Mouse (Mus musculus) urinary bladder, postnatal 14 days (tissue): ENCODE data around the gene Rab3il1.

Source experiments
- DNase-seq: peaks from one replicate; pipeline ENCODE4 v3.0.0; 2021; ENCODE audit warnings: low spot score

The Rab3il1 gene

GRCm38 (mm10) chr19:10001206-10001969 is at the start of gene Rab3il1, which contains the start of gene Best1:
TSS of gene Rab3il1 (plus strand) at chr19:10001669.
TSS of gene Best1 (minus strand) at chr19:10001633.
- no peak for DNase-seq

- DNase-seq, result no peak
Measured at GRCm38 (mm10) chr19:9952390-9952789, 49.1 kb upstream of the Rab3il1 start.

- no peak for DNase-seq
Measured at GRCm38 (mm10) chr19:9952912-9953311, 48.6 kb upstream of the Rab3il1 start.

- DNase-seq, result peak; percentile 88
Measured at GRCm38 (mm10) chr19:9954055-9954810, 47.2 kb upstream of the Rab3il1 start.

- peak; percentile 43 for DNase-seq
Measured at GRCm38 (mm10) chr19:9954811-9955202, 46.7 kb upstream of the Rab3il1 start.

DNA sequence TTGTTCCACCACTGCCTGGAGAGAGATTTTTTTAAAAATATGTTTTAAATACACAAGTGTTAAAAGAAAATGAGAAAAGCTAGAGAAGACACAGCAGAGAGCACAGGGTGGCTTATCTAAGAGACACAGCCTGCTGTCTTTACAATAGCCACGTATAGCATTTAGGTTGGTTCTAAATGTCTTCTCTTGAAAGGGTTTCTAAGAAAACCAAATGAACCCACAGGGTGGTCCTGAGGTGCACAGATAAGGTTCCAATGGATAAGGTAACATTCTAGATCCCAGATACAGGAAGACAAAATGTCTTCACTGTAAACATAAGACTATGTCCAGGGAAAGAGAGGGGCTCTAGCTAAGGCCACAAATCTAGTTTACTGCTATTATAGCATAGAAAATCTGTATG is 46.0 kb upstream of the Rab3il1 start:
- DNase-seq, result no peak

GRCm38 (mm10) chr19:9956624-9957388 is 44.7 kb upstream of the Rab3il1 start:
- DNase-seq, result no peak

GRCm38 (mm10) chr19:9957965-9958364 is 43.5 kb upstream of the Rab3il1 start:
- no peak for DNase-seq

- DNase-seq, result no peak
Measured at GRCm38 (mm10) chr19:9960769-9961168, 40.7 kb upstream of the Rab3il1 start.

DNA sequence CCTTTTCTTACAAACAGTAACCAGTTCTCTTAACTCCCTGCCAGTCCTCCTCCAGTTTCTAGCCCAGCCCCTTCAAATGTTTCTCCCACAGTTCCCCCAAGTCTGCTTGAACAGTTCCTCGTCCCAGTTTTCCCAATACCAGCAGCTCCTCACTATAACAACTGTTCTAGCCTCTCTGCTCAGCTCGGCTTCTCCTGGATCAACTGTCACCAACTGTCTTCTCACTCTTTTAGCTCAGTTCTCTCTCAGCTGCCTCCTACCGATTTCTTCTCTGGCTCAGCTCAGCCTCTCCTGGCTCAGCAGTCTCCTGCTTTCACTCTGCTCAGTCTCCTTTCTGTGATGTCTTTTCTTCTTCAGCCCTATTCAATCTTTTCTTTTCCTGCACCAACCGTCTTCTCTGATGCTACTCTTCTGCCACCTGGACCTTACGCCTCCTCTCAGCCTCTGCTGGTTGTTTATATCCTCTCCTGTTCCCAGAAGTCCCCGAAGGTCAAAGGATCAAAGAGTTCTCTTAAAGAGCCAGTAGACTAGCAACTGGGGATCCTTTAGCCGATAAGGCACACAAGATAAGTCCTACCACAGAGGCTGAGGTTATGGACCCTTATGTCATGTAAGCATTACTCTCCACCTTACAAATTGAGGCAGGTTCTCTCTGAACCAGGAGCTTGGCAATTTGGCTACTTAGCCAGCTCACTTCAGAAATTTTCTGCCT is 37.1 kb upstream of the Rab3il1 start:
- DNase-seq, result no peak

- DNase-seq, result no peak
Measured at GRCm38 (mm10) chr19:9966096-9966867, 35.2 kb upstream of the Rab3il1 start.

GRCm38 (mm10) chr19:9968081-9968787 is 33.2 kb upstream of the Rab3il1 start:
- DNase-seq, result no peak

DNA sequence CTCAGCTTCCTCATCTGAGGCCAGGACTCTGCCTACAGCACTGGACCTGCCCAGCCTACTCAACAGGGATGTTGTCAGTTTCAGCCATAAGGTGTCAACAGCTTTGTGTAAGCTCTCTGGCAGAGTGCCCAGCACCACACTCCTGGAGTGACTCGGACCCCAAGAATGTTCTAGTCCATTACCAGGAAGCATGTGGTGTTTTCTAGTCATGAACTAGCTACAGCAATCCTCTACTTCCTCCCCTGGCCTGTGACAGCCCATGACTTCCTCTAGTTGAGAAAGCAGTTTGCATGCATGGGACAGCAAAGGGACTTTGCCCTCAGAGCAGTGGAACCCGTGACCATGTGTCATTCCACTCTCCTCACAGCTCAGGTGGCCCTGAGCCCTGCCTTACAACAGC is 26.6 kb upstream of the Rab3il1 start:
- DNase-seq, result peak; percentile 42

DNA sequence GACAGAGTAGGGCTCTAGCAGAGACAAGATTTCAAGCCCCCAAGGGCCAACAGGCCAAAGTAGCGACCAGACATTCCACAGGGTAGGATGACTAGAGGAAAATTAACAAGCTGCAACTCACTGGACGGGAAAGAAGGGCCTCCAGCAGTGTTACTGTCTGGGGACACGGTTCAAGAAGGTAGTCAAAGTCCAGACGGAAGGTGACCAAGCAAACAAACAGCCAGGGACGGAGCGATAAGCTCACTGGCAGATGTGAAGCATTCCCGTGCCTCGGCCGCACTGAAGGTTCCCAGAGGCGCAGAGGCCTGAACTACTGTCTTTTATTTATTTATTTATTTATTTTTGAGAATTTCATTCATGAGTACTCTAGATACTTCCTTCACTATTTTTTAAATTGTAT is 24.4 kb upstream of the Rab3il1 start:
- DNase-seq, result no peak

DNA sequence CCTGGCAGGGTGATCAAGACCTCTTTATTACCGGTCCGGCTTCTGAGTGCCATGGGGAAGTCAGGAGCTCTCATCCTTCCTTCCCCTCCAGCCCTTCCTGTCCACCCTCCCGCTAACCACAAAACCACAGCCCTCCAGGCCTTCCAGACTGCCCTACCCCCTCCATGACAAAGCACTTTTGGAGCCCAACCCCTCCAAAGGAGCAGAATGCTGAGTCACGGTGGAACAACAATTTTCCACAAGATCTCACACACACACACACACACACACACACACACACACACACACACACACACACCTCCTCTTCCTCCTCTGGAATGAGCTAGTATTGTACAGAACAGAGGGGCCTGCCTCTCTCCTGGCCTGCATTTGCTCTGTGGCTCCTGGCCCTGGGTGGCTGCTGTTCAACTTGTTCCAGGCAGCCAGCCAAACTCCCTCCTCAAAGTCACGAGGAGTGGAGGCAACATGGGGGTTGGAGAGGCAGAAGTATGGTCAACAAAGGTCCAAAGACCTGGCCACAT is 23.0 kb upstream of the Rab3il1 start:
- peak; percentile 82 for DNase-seq

- DNase-seq, result no peak
Measured at GRCm38 (mm10) chr19:9979156-9979555, 22.3 kb upstream of the Rab3il1 start.

DNA sequence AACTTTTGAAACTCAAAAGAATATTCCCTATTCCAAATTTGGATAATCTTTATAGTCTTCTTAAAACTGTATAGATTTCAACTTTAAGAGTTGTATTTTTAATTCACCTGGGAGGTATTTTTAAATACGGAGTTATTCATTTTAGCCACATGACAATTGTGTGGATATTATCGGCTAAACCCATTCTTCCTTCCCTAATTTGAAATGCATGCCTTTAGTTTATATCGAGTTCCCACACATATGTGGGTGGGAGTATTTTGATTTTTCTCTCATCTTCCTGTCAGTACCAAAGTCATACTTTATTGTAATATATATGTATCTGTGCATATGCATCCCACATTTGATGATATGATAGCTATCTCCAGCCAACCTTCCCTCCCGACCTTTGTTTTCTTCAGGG is 21.2 kb upstream of the Rab3il1 start, which contains the start of gene Fth1:
Fth1 (plus strand) TSS at position 341 of the 400 bp plus-strand sequence.
- DNase-seq, result no peak

GRCm38 (mm10) chr19:9981621-9982020 is 19.8 kb upstream of the Rab3il1 start:
- no peak for DNase-seq

DNA sequence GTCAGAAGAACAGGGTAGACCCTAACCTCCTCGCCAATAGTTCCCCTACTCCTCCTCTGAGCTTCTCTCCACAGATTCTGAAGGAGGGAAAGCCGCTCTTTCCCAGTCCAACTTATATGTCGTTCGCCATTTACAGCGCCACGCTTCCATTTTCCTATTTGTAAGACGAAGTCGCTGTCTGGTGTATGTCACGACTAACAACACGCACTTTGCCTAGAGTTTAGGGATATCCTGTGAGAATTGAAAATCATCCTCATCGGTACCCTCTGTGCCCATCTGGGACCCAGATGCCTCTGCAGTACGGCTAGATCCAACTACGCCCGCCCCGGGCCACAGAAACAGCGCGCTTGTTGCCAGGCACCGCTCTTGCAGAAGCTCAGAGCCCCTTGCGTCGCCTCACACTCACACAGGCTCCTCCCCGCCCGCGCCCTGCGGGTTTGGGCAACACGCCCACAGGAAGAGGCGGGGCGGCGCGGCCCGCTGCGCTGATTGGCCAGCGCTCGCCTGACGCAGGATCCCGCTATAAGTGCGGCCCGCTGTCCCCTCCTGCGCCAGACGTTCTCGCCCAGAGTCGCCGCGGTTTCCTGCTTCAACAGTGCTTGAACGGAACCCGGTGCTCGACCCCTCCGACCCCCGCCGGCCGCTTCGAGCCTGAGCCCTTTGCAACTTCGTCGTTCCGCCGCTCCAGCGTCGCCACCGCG is 19.2 kb upstream of the Rab3il1 start:
- DNase-seq, result peak; percentile 96
